Mouse (Mus musculus): ENCODE measurements around the gene Cyp20a1.

DNA sequence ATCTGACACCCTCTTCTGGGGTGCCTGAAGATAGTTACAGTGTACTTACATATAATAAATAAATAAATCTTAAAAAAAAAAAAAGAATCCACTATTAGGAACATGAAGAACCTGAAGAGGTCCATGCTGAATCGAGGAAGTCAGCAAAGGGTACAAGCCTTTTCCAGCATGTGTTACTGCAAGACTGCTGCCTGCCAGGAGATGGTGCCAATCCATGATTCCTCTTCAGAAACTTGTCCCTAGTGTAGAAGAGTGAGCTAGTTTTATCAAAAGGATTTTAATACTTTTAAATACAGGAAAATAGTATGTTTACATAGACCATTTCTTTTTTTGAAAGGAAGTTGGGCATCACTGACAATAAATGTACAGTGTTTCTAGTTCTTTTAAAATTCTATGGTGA is 80.8 kb downstream of the Cyp20a1 start:
- no peak for TF ChIP-seq CTCF (IDR thresholded peaks at IDR 0.05; ENCODE audit: extremely low read depth, insufficient read depth, insufficient read length, insufficient replicate concordance)
- TF ChIP-seq POLR2A (IDR thresholded peaks at IDR 0.05; ENCODE audit: low read depth, low read length): no peak
